Mouse (Mus musculus): Measurements from ENCODE around the gene Actr3. TPM values are rescaled to one million over a fixed set of nuclear protein-coding genes. Genes with fewer than 3 reads are reported as not detected.
"Not testable (repeated sequence)": the region's sequence is repeated elsewhere in the genome, so short reads cannot be mapped to it uniquely, and the experiment has no call there.

The Actr3 gene
- polyA plus RNA-seq, 1 experiment from 2014 or later = 232 TPM

GRCm38 (mm10) chr1:125434485-125435001 is 984 bp downstream of the Actr3 start:
- H3K4me3 ChIP-seq = peak overlapping the region; percentile 71
- H3K27ac ChIP-seq (replicated peaks) = peak overlapping the region; percentile 97
- H3K36me3 ChIP-seq = no peaks in the 10 kb centered on the region
- no peaks in the 10 kb centered on the region for H3K27me3 ChIP-seq (ENCODE audit: low read depth, poor library complexity, severe bottlenecking)
- 0% methylated on average over 25 of the region's 25 CpGs for WGBS
- peaks cover 31% of the 10 kb centered on the region for H3K4me1 ChIP-seq
- peak; percentile 54 for DNase-seq (ENCODE audit: low spot score)
- no peaks in the 10 kb centered on the region for H3K9me3 ChIP-seq (replicated peaks)

GRCm38 (mm10) chr1:125431286-125431685 is 4.2 kb downstream of the Actr3 start:
- Histone ChIP-seq H3K36me3 (no peaks in the 10 kb centered on the region), H3K4me3 (no peak overlapping the region), H3K4me1 (peaks cover 31% of the 10 kb centered on the region), H3K27ac (replicated peaks) (no peak overlapping the region), H3K27me3 (ENCODE audit: low read depth, poor library complexity, severe bottlenecking) (no peaks in the 10 kb centered on the region), H3K9me3 (replicated peaks) (no peaks in the 10 kb centered on the region)
- DNase-seq (ENCODE audit: low spot score) = no peak
- WGBS = 89% methylated on average over 4 of the region's 4 CpGs

GRCm38 (mm10) chr1:125430737-125431136 is 4.8 kb downstream of the Actr3 start:
- Histone ChIP-seq H3K36me3 (no peaks in the 10 kb centered on the region), H3K9me3 (replicated peaks) (no peaks in the 10 kb centered on the region), H3K27ac (replicated peaks) (no peak overlapping the region), H3K4me1 (peaks cover 28% of the 10 kb centered on the region), H3K4me3 (no peak overlapping the region), H3K27me3 (ENCODE audit: low read depth, poor library complexity, severe bottlenecking) (no peaks in the 10 kb centered on the region)
- WGBS = 79% methylated on average over 7 of the region's 7 CpGs
- no peak for DNase-seq (ENCODE audit: low spot score)

- Histone ChIP-seq H3K36me3 (no peaks in the 10 kb centered on the region), H3K27ac (replicated peaks) (no peak overlapping the region), H3K27me3 (ENCODE audit: low read depth, poor library complexity, severe bottlenecking) (no peaks in the 10 kb centered on the region), H3K9me3 (replicated peaks) (no peaks in the 10 kb centered on the region), H3K4me1 (peaks cover 28% of the 10 kb centered on the region), H3K4me3 (no peak overlapping the region)
- 93% methylated on average over 4 of the region's 4 CpGs for WGBS
- no peak for DNase-seq (ENCODE audit: low spot score)
These were observed 5.5 kb downstream of the Actr3 start for GRCm38 (mm10) chr1:125429984-125430383.

DNA sequence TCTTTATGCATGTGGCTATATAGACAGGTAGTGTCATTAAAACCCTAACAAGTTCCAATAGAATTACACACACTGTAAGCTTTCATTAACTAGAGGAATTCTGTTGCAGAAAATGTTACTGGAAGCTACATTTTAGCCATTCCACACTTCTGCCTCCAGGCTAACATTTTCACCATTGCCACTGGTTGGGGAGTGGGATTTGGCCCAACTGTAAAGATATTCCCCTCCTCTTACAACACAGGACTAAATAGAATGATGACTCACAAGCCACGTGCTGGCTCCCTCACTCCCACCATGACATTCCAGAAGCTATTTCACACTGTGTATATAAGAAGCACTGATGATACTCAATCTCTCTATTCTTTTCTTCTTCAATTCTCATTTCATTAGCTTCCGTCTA is 7.2 kb downstream of the Actr3 start:
- H3K4me3 ChIP-seq = no peak overlapping the region
- peaks cover 19% of the 10 kb centered on the region for H3K4me1 ChIP-seq
- no peak overlapping the region for H3K27ac ChIP-seq (replicated peaks)
- H3K9me3 ChIP-seq (replicated peaks) = no peaks in the 10 kb centered on the region
- no peaks in the 10 kb centered on the region for H3K36me3 ChIP-seq
- H3K27me3 ChIP-seq (ENCODE audit: low read depth, poor library complexity, severe bottlenecking) = no peaks in the 10 kb centered on the region
- WGBS = 74% methylated on average over 2 of the region's 2 CpGs
- DNase-seq (ENCODE audit: low spot score) = no peak

DNA sequence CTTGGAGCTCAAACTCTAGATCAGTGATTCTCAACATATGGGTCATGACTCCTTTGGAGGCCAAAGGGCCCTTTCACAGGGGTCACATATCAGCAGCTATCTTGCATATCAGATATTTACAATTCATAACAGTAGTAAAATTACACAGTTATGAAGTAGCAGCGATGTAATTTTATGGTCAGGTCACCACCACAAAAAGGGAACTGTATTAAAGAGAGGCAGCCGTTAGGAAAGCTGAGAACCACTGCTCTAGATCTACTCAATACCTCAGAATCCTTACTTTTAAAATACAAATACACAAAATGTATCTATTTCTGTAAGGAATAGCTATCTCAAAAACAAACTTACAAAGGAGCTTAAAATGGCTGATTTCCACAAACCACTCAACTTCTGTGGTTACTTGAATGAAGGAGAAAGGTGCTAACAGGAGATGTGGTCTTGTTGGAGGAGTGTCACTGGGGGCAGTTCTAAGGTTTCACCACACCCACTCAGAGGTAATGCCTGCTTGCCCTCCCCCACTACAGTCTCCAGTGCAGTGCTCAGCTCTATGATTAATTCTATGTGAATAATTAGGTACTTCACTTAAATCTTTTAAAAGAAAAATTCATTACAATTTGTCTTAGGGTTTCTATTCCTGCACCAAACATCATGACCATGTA is 9.0 kb downstream of the Actr3 start:
- Histone ChIP-seq H3K27ac (replicated peaks) (no peak overlapping the region), H3K36me3 (no peaks in the 10 kb centered on the region), H3K4me3 (no peak overlapping the region), H3K27me3 (ENCODE audit: low read depth, poor library complexity, severe bottlenecking) (no peaks in the 10 kb centered on the region), H3K4me1 (peaks cover 6% of the 10 kb centered on the region; the same call in 1 of the 2 replicates), H3K9me3 (replicated peaks) (no peaks in the 10 kb centered on the region)
- DNase-seq (ENCODE audit: low spot score) = no peak
- 93% methylated on average over 2 of the region's 2 CpGs for WGBS

GRCm38 (mm10) chr1:125419906-125420305 is 15.6 kb downstream of the Actr3 start:
- H3K36me3 ChIP-seq = peaks cover 19% of the 10 kb centered on the region
- no peak overlapping the region for H3K27ac ChIP-seq (replicated peaks)
- no peaks in the 10 kb centered on the region for H3K4me1 ChIP-seq
- no peak overlapping the region for H3K4me3 ChIP-seq
- H3K27me3 ChIP-seq (ENCODE audit: low read depth, poor library complexity, severe bottlenecking) = no peaks in the 10 kb centered on the region
- no peaks in the 10 kb centered on the region for H3K9me3 ChIP-seq (replicated peaks)
- DNase-seq (ENCODE audit: low spot score) = no peak
- WGBS = 80% methylated on average over 2 of the region's 2 CpGs

DNA sequence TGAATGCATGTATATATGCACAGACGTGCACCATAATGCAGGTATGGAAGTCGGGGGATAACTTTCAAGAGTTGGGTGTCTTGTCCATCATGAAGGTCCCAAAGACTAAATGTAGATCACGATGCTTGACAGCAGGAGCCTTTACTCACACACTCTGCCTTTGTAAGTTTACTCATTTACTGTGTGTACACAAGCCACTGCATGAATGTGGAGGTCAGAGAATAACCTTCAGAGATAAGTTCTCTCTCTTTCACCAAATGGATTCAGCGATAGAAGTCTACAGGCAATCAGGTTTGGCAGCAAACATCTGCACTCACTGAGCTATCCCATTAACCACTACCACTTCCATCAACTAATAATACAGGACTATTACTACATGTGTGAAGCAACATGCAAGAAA is 16.8 kb downstream of the Actr3 start:
- DNase-seq (ENCODE audit: low spot score) = no peak
- H3K4me1 ChIP-seq = no peaks in the 10 kb centered on the region
- 92% methylated on average over 4 of the region's 4 CpGs for WGBS
- H3K4me3 ChIP-seq = no peak overlapping the region
- H3K27ac ChIP-seq (replicated peaks) = no peak overlapping the region
- no peaks in the 10 kb centered on the region for H3K9me3 ChIP-seq (replicated peaks)
- H3K36me3 ChIP-seq = peaks cover 30% of the 10 kb centered on the region
- no peaks in the 10 kb centered on the region for H3K27me3 ChIP-seq (ENCODE audit: low read depth, poor library complexity, severe bottlenecking)

- Histone ChIP-seq H3K4me3 (no peak overlapping the region), H3K27ac (replicated peaks) (no peak overlapping the region), H3K4me1 (no peaks in the 10 kb centered on the region), H3K9me3 (replicated peaks) (no peaks in the 10 kb centered on the region), H3K27me3 (ENCODE audit: low read depth, poor library complexity, severe bottlenecking) (no peaks in the 10 kb centered on the region), H3K36me3 (peaks cover 83% of the 10 kb centered on the region)
- no peak for DNase-seq (ENCODE audit: low spot score)
- 95% methylated on average over 6 of the region's 6 CpGs for WGBS
These were observed 28.3 kb downstream of the Actr3 start for GRCm38 (mm10) chr1:125407220-125407619.

DNA sequence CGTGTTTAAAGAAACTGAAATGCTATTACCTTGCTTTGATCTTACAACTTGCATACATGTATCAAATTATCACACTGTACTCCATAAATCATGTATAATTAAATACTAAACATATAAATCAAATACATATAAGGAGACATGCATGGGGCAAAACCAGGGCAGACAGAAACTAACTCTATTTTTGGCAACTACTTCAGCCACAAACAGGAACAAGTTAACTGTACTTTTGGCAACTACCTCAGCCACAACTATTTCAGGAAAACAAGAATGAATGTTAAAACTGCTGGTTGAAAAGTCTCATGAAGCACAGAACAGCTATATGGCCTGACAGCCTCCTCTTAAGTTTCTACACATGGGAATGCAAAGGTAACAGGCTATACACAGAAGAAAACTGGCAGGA is 40.1 kb downstream of the Actr3 start:
- Histone ChIP-seq H3K9me3 (replicated peaks) (no peaks in the 10 kb centered on the region), H3K36me3 (peaks cover 79% of the 10 kb centered on the region), H3K4me1 (no peaks in the 10 kb centered on the region), H3K4me3 (no peak overlapping the region), H3K27ac (replicated peaks) (no peak overlapping the region), H3K27me3 (ENCODE audit: low read depth, poor library complexity, severe bottlenecking) (no peaks in the 10 kb centered on the region)
- DNase-seq (ENCODE audit: low spot score) = no peak
- 88% methylated on average over 1 of the region's 1 CpGs for WGBS

- H3K27me3 ChIP-seq (ENCODE audit: low read depth, poor library complexity, severe bottlenecking); H3K4me1 ChIP-seq; DNase-seq (ENCODE audit: low spot score); H3K9me3 ChIP-seq (replicated peaks); H3K27ac ChIP-seq (replicated peaks); H3K4me3 ChIP-seq: not testable (repeated sequence)
- 94% methylated on average over 5 of the region's 5 CpGs for WGBS
- peaks cover 58% of the 10 kb centered on the region for H3K36me3 ChIP-seq
These were observed 42.2 kb downstream of the Actr3 start for GRCm38 (mm10) chr1:125393324-125393723.

DNA sequence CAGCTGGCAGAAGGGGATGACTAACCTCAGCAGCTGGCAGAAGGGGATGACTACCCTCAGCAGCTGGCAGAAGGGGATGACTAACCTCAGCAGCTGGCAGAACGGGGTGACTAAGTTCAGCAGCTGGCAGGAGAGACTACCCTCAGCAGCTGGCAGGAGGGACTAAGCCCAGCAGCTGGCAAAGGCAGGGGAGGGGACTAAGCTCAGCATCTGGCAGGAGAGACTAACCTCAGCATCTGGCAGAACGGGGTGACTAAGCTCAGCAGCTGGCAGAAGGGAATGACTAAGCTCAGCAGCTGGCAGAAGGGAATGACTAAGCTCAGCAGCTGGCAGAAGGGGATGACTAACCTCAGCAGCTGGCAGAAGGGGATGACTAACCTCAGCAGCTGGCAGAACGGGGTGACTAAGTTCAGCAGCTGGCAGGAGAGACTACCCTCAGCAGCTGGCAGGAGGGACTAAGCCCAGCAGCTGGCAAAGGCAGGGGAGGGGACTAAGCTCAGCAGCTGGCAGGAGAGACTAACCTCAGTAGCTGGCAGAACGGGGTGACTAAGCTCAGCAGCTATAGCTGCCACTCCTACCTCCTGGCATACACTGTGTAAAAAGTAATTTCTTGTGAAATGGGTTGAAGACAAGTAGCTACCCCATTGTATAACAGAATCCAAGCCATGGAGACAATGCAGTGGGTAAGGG is 45.3 kb downstream of the Actr3 start:
- not testable (repeated sequence) for DNase-seq (ENCODE audit: low spot score)
- WGBS = 90% methylated on average over 4 of the region's 4 CpGs

GRCm38 (mm10) chr1:125389634-125390033 is 45.9 kb downstream of the Actr3 start:
- 88% methylated on average over 1 of the region's 1 CpGs for WGBS
- not testable (repeated sequence) for DNase-seq (ENCODE audit: low spot score); H3K4me1 ChIP-seq; H3K4me3 ChIP-seq; H3K9me3 ChIP-seq (replicated peaks); H3K27me3 ChIP-seq (ENCODE audit: low read depth, poor library complexity, severe bottlenecking); H3K27ac ChIP-seq (replicated peaks)
- peaks cover 23% of the 10 kb centered on the region for H3K36me3 ChIP-seq

More for the DNA sequence above, 45.3 kb downstream of the Actr3 start:
- not testable (repeated sequence) for H3K27me3 ChIP-seq (ENCODE audit: low read depth, poor library complexity, severe bottlenecking); H3K4me3 ChIP-seq; H3K4me1 ChIP-seq; H3K9me3 ChIP-seq (replicated peaks); H3K27ac ChIP-seq (replicated peaks)
- peaks cover 27% of the 10 kb centered on the region for H3K36me3 ChIP-seq
